Mouse (Mus musculus): ENCODE results near the gene Gm45062. TPM values are rescaled to one million over a fixed set of nuclear protein-coding genes. Genes with fewer than 3 reads are reported as not detected.

The Gm45062 gene
- polyA plus RNA-seq, 1 experiment from 2014 or later = 16.2 TPM

- Histone ChIP-seq H3K27ac (no peak overlapping the region), H3K27me3 (ENCODE audit: low read depth, poor library complexity, severe bottlenecking) (no peaks in the 10 kb centered on the region), H3K36me3 (no peaks in the 10 kb centered on the region), H3K4me1 (no peaks in the 10 kb centered on the region), H3K9me3 (replicated peaks) (no peaks in the 10 kb centered on the region), H3K4me3 (no peak overlapping the region)
- no peak for DNase-seq (ENCODE audit: low spot score)
- 79% methylated on average over 2 of the region's 2 CpGs for WGBS
Measured at GRCm38 (mm10) chr6:8358782-8359181, 99.5 kb downstream of the Gm45062 start.

- 86% methylated on average over 7 of the region's 7 CpGs for WGBS
Measured at GRCm38 (mm10) chr6:8360805-8361204, 101.6 kb downstream of the Gm45062 start.

GRCm38 (mm10) chr6:8364033-8364756, 104.9 kb downstream of the Gm45062 start:
- no peak for DNase-seq (ENCODE audit: low spot score)
- no peaks in the 10 kb centered on the region for H3K9me3 ChIP-seq (replicated peaks)
- H3K4me3 ChIP-seq = no peak overlapping the region
- H3K36me3 ChIP-seq = peaks cover 3% of the 10 kb centered on the region; the same call in 1 of the 2 replicates
- WGBS = 86% methylated on average over 12 of the region's 12 CpGs
- H3K4me1 ChIP-seq = no peaks in the 10 kb centered on the region
- no peaks in the 10 kb centered on the region for H3K27me3 ChIP-seq (ENCODE audit: low read depth, poor library complexity, severe bottlenecking)
- H3K27ac ChIP-seq = no peak overlapping the region

More at GRCm38 (mm10) chr6:8360805-8361204, 101.6 kb downstream of the Gm45062 start:
- Histone ChIP-seq H3K36me3 (peaks cover 3% of the 10 kb centered on the region; the same call in 1 of the 2 replicates), H3K27me3 (ENCODE audit: low read depth, poor library complexity, severe bottlenecking) (no peaks in the 10 kb centered on the region), H3K9me3 (replicated peaks) (no peaks in the 10 kb centered on the region), H3K27ac (no peak overlapping the region), H3K4me1 (no peaks in the 10 kb centered on the region), H3K4me3 (no peak overlapping the region)
- DNase-seq (ENCODE audit: low spot score) = no peak

GRCm38 (mm10) chr6:8364757-8365150, 105.5 kb downstream of the Gm45062 start:
- H3K4me3 ChIP-seq = no peak overlapping the region
- no peaks in the 10 kb centered on the region for H3K9me3 ChIP-seq (replicated peaks)
- no peaks in the 10 kb centered on the region for H3K4me1 ChIP-seq
- WGBS = 84% methylated on average over 11 of the region's 11 CpGs
- DNase-seq (ENCODE audit: low spot score) = no peak
- H3K27ac ChIP-seq = no peak overlapping the region
- H3K36me3 ChIP-seq = peaks cover 3% of the 10 kb centered on the region; the same call in 1 of the 2 replicates
- no peaks in the 10 kb centered on the region for H3K27me3 ChIP-seq (ENCODE audit: low read depth, poor library complexity, severe bottlenecking)

GRCm38 (mm10) chr6:8367675-8368074, 108.4 kb downstream of the Gm45062 start:
- 93% methylated on average over 4 of the region's 4 CpGs for WGBS
- Histone ChIP-seq H3K4me3 (no peak overlapping the region), H3K27ac (no peak overlapping the region), H3K9me3 (replicated peaks) (no peaks in the 10 kb centered on the region), H3K36me3 (peaks cover 3% of the 10 kb centered on the region; the same call in 1 of the 2 replicates), H3K4me1 (no peaks in the 10 kb centered on the region), H3K27me3 (ENCODE audit: low read depth, poor library complexity, severe bottlenecking) (no peaks in the 10 kb centered on the region)
- DNase-seq (ENCODE audit: low spot score) = no peak

GRCm38 (mm10) chr6:8368198-8368864, 109.1 kb downstream of the Gm45062 start:
- 82% methylated on average over 2 of the region's 2 CpGs for WGBS
- no peak for DNase-seq (ENCODE audit: low spot score)

GRCm38 (mm10) chr6:8370624-8371023, 111.4 kb downstream of the Gm45062 start:
- DNase-seq (ENCODE audit: low spot score) = no peak
- Histone ChIP-seq H3K27me3 (ENCODE audit: low read depth, poor library complexity, severe bottlenecking) (no peaks in the 10 kb centered on the region), H3K36me3 (no peaks in the 10 kb centered on the region), H3K4me3 (no peak overlapping the region), H3K9me3 (replicated peaks) (no peaks in the 10 kb centered on the region), H3K4me1 (no peaks in the 10 kb centered on the region), H3K27ac (no peak overlapping the region)
- 91% methylated on average over 3 of the region's 3 CpGs for WGBS

More at GRCm38 (mm10) chr6:8368198-8368864, 109.1 kb downstream of the Gm45062 start:
- Histone ChIP-seq H3K36me3 (peaks cover 3% of the 10 kb centered on the region; the same call in 1 of the 2 replicates), H3K4me1 (no peaks in the 10 kb centered on the region), H3K9me3 (replicated peaks) (no peaks in the 10 kb centered on the region), H3K27me3 (ENCODE audit: low read depth, poor library complexity, severe bottlenecking) (no peaks in the 10 kb centered on the region), H3K4me3 (no peak overlapping the region), H3K27ac (no peak overlapping the region)

- Histone ChIP-seq H3K27me3 (ENCODE audit: low read depth, poor library complexity, severe bottlenecking) (no peaks in the 10 kb centered on the region), H3K36me3 (peaks cover 3% of the 10 kb centered on the region; the same call in 1 of the 2 replicates), H3K4me3 (no peak overlapping the region), H3K27ac (no peak overlapping the region), H3K4me1 (no peaks in the 10 kb centered on the region), H3K9me3 (replicated peaks) (no peaks in the 10 kb centered on the region)
- WGBS = 77% methylated on average over 2 of the region's 2 CpGs
- DNase-seq (ENCODE audit: low spot score) = no peak
Measured at GRCm38 (mm10) chr6:8373051-8373450, 113.8 kb downstream of the Gm45062 start.

- Histone ChIP-seq H3K36me3 (peaks cover 3% of the 10 kb centered on the region; the same call in 1 of the 2 replicates), H3K27ac (no peak overlapping the region), H3K9me3 (replicated peaks) (no peaks in the 10 kb centered on the region), H3K4me1 (no peaks in the 10 kb centered on the region), H3K27me3 (ENCODE audit: low read depth, poor library complexity, severe bottlenecking) (no peaks in the 10 kb centered on the region), H3K4me3 (no peak overlapping the region)
- no peak for DNase-seq (ENCODE audit: low spot score)
- 62% methylated on average over 8 of the region's 8 CpGs for WGBS
Measured at GRCm38 (mm10) chr6:8373851-8374250, 114.6 kb downstream of the Gm45062 start.

GRCm38 (mm10) chr6:8374290-8374689, 115.0 kb downstream of the Gm45062 start:
- H3K4me3 ChIP-seq = no peak overlapping the region
- WGBS = 89% methylated on average over 6 of the region's 6 CpGs
- H3K9me3 ChIP-seq (replicated peaks) = no peaks in the 10 kb centered on the region
- peaks cover 3% of the 10 kb centered on the region; the same call in 1 of the 2 replicates for H3K36me3 ChIP-seq
- DNase-seq (ENCODE audit: low spot score) = no peak
- no peaks in the 10 kb centered on the region for H3K27me3 ChIP-seq (ENCODE audit: low read depth, poor library complexity, severe bottlenecking)
- no peak overlapping the region for H3K27ac ChIP-seq
- H3K4me1 ChIP-seq = no peaks in the 10 kb centered on the region

GRCm38 (mm10) chr6:8374712-8375111, 115.5 kb downstream of the Gm45062 start:
- no peaks in the 10 kb centered on the region for H3K9me3 ChIP-seq (replicated peaks)
- no peak overlapping the region for H3K27ac ChIP-seq
- H3K4me3 ChIP-seq = no peak overlapping the region
- 92% methylated on average over 4 of the region's 4 CpGs for WGBS
- DNase-seq (ENCODE audit: low spot score) = no peak
- H3K27me3 ChIP-seq (ENCODE audit: low read depth, poor library complexity, severe bottlenecking) = no peaks in the 10 kb centered on the region
- peaks cover 3% of the 10 kb centered on the region; the same call in 1 of the 2 replicates for H3K36me3 ChIP-seq
- H3K4me1 ChIP-seq = no peaks in the 10 kb centered on the region

GRCm38 (mm10) chr6:8376351-8376750, 117.1 kb downstream of the Gm45062 start:
- no peak overlapping the region for H3K4me3 ChIP-seq
- H3K27ac ChIP-seq = no peak overlapping the region
- H3K27me3 ChIP-seq (ENCODE audit: low read depth, poor library complexity, severe bottlenecking) = no peaks in the 10 kb centered on the region
- no peak for DNase-seq (ENCODE audit: low spot score)
- no peaks in the 10 kb centered on the region for H3K9me3 ChIP-seq (replicated peaks)
- WGBS = 92% methylated on average over 5 of the region's 5 CpGs
- peaks cover 3% of the 10 kb centered on the region; the same call in 1 of the 2 replicates for H3K36me3 ChIP-seq
- H3K4me1 ChIP-seq = no peaks in the 10 kb centered on the region

- H3K27me3 ChIP-seq (ENCODE audit: low read depth, poor library complexity, severe bottlenecking) = no peaks in the 10 kb centered on the region
- H3K4me3 ChIP-seq = no peak overlapping the region
- H3K36me3 ChIP-seq = peaks cover 3% of the 10 kb centered on the region; the same call in 1 of the 2 replicates
- DNase-seq (ENCODE audit: low spot score) = no peak
- H3K4me1 ChIP-seq = no peaks in the 10 kb centered on the region
- H3K27ac ChIP-seq = no peak overlapping the region
- H3K9me3 ChIP-seq (replicated peaks) = no peaks in the 10 kb centered on the region
- 91% methylated on average over 8 of the region's 8 CpGs for WGBS
Measured at GRCm38 (mm10) chr6:8377667-8378066, 118.4 kb downstream of the Gm45062 start.
